Mouse (Mus musculus) frontal cortex, postnatal 36 days (tissue): ENCODE measurements at regions not wholly inside any gene's neighbourhood (a gene's known extent, or its start where the extent isn't known, plus 50 kb on each side); places are given as distances from the start of the nearest gene placed in this dataset.
A peak's percentile ranks its signal among the peaks of the same experiment; 100 is the strongest.

Experiments used
- DNase-seq, 2 experiments: peaks; one replicate each; pipeline ENCODE4 v3.0.0; 2022; ENCODE audit warnings: low spot score in 2 of 2

DNA sequence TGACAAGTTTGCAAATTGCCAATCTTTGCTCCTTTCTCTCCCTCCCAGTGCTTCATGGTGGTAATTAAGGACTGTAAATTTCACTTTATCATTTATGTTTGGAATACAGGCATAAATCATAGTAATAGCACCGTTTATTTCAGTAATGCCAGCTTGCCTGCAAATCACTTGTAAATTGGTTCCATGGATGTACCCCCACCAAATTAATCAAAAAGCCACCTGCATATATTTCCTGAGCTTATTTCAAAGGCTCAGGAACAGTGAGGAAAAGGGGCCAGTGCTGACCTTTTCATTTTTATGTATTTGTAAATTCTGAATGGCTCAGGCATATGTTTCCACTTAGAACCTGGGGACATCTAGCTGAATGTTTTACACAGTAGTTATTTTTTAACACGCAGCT lies 115.0 kb downstream of the D3Ertd751e start:
- no peak for DNase-seq

DNA sequence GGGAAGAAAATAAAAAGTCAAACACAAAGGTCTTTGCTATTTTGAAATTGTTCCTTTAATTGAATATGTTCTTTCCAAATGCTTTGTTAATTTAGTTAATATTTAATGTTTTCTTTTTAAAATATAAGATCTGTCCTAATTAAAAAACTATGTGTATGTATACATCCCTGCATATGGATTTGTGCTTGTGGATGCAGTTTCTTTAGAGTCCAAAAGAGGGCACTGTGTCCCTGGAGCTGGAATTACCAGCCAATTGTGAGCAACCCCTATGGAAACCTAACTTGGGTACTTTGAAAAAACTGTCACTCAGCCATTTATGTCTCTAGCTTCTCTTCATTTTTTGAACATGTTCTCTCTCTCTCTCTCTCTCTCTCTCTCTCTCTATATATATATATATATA lies 120.3 kb downstream of the D3Ertd751e start:
- DNase-seq, result no peak

DNA sequence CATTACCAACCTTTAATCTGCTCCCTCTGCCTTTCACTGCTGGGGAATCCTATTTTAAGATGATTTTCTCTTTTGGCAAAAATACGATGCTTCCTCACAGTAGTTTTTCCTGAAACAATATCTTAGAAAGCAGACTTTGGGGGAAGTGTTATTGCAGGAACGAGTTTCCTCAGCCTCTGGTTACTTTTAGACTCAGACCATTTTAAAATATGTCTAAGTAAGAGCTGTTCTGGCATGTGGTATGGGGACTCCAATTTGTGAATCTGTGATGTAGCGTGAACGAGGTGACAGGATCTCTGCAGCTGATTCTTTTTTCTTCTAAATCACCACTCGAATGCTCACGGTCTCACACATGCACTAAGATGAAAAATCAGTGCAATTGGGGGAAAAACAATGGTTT lies 166.5 kb downstream of the D3Ertd751e start:
- DNase-seq, result peak; percentile 6 to 41

DNA sequence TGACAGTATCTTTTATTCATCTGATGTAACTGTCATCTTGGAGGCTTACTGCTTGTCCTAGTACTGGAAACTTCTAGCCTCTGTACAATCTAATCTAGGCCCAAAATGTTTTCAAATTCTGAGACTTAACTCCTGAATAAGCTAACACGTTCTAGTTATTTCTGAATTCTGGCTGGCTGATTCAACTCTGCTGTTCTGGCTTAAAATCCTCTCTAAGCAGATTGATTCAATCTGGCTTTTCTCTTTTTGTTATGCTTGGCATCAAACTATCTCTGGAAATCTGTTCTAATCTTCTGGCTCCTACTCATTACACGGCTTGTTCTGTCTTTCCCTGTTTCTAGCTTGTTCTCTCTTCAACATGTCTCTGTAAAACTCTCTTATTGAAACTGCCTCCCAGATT lies 170.8 kb downstream of the D3Ertd751e start:
- peak in 1 of 2 experiments; percentile 4 for DNase-seq

DNA sequence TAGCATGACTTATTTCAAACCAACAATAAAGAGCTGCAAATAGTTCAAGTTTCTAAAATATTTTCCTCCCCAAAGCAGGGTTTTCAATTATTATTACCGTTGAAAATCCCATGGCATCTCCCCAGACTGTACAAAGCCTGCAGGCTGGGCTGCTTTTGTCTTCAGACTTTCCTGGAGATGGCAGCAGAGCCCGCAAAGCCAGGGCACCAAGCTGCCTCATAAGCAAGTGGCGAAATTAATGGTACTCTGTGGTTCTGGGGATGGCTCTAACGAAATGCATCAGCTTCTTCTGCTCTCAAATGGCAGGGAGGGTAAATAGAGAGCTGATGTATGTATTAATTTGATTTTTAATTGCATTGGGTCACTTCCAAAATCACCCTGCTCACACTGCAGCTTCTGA lies 197.4 kb downstream of the D3Ertd751e start:
- peak; percentile 3 to 16 for DNase-seq

DNA sequence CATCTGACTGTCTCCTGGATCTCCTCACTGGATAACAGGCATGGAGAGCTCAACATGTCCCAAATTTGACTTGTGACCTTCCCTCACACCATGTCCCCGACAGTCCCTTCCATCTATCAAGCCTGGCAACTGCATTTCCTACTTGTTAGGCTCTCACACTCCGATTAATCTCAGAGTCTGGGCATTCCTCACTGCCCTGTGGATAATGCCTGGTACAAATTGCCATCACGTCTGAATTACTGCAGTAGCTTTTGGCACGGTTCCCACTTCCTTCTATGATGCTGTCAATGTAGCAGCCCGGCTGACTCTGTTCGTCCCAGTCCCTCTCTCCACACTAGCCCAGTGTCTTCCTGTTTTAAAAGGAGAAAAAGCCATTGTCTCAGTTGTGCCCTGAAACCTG lies 200.6 kb downstream of the D3Ertd751e start:
- DNase-seq, result no peak

DNA sequence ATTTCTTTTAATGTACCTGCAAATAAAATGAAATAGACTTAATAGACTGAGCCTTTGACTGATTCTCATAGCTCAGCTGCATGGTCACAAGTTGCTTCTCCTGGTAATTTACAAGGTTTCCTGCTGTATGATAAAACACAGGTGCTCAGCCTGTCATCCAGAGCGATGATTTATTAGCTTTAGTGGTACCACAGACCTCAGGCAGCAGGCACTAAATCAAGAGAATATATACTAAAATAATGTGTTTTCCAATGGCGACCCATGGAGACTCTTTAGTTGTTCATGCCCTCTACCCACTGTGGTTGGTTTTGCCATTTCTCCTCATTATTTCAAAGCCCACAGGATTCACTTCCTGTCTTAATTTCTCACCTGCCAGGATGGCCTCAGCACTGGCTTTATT lies 207.0 kb downstream of the D3Ertd751e start:
- no peak for DNase-seq

DNA sequence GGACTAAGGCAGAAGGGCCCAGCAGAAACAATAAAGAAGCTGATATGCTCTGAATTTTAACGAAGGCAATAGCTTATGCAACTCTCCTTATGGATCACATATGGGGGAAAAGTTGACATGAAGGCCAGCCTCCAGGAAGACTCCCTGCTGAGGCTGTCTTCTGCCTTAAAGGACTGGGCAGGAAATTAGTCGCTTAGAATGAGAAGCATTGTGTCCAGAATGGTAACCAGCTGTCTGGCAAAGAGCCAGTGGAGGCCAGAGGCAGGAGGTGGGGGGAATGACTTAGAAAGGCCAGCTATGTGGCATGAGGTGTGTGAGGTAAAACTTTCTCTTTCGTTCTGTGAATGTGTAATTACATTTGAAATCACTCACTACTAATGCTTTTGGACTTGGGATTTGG lies 215.0 kb downstream of the D3Ertd751e start:
- DNase-seq, result no peak

DNA sequence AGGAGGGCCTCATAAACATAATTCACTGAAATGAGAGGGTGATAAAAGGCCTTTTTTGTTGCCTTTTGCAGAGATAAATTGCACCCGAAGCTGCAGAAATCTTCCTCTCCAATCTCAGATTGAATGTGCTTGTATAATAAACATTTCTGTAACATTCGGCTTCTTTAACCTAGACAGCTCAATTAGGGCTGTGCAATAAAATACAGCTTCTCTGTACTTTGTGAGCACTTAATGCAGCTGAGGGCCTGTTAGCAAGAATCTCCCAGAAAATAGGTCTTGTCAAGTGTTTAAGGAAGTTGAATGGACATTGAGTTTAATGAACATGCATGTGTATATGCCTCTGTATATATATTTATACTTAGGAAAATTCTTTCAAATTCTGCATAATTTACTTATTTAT lies 217.8 kb downstream of the D3Ertd751e start:
- DNase-seq, result no peak

DNA sequence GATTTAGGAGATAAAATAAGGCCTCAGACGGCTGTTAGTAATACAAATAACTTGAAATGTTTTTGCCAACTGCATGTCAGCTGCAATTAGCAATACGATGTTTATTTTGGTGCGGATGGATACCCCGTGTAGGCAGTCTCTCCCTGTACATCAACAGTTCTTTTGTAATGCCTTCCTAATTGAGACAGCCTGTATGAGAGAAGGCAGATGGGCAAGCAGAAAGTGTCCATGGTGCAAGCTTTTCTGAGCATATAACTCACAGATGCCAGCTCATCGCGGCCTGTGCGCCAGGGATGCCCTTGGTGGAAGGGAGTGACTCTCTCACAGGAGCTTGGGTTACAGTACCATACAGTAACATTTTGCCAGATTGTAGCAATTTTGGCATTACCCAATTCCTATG lies 220.5 kb downstream of the D3Ertd751e start:
- peak; percentile 4 to 7 for DNase-seq

DNA sequence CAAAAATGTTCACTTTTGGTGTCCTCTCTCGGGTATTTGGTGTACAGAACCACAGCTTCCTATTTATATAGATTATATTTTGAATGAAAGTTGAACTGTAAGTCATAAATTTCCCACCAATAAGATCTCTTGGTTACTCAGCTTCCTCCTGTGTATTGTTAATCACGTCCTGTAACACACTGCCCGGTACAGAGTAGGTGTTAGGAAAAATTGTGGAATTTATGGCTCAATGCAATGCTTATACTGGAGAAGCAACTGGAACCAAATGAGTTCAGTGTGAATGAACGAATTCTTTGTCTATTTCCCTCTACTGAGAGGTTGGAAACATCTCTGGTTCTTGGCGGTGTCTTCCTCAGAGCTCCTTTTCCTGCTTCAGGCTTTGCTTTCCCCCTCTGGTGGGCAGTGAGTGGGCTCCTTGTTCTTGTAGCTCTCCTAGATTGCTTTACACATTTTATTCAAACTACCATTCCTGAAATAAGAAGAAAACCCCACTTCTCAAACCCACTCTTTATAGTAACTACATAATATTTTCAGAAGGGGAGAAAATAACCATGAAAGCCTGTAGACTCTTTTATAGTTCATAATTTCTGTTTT lies 264.4 kb downstream of the D3Ertd751e start:
- DNase-seq, result peak in 1 of 2 experiments; percentile 3

DNA sequence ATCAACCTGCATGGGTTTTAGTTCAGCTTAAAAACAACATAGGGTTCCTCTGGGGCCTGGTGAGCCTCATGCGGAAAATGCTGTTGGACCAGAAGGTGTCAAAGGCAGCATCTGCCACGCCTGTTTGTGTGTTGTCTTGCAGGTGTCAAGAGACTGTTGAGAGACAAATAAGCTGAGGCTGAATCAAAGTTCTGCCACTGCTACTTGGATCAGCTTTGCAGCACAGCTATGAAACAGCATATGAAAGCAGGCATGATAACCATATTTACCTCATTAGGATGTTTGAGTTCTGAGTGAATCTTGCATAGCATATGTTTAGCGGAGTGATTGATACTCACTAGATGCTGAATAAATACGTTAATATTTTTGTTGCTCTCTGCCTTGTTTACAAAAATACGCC lies 280.8 kb downstream of the D3Ertd751e start:
- DNase-seq, result no peak

DNA sequence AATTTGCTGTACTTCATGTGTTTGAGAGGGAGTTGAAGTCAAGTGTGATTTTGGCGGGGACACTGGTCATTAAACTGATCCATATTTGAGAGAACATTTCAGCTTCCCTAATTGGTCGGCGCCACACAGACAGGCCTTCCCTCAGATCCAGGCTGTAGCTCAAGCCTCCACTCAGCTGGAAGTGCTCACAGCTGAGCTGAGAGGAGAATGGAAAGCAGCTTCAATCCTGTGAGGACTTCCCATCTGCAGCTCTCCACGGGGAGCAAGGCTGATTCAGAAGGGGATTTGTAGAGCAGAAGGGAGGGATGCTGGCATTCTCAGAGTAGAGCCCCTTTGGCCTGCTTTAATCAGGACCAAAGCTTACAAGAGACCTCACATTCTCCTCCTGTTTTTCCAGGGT lies 297.2 kb downstream of the D3Ertd751e start:
- DNase-seq, result no peak

DNA sequence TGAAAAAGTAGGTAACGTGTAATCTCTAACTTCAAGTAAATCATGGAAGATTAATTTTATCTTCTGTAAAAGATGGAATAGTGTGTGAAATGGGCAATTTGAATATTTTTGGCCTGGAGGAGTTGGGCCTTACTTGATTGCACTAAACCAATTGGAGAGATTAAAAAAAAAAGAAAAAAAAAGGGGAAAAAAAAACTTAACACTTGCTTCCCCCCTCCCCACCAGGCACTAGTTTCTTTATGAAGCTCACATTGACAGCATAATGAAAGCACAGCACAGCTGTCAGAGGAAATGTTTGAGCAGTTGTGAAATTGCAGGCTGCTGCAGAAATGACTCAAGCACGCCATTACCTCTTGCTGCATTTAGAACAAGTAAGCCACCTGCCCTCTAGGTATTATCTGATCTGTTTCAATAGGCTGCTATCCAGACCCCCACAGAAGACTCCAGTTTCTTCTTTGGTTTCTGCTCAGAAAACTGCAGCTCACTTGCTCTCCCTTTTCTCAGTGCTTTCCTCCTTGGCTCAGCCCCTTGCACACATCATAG lies 297.9 kb downstream of the D3Ertd751e start:
- peak in 1 of 2 experiments; percentile 1 for DNase-seq

DNA sequence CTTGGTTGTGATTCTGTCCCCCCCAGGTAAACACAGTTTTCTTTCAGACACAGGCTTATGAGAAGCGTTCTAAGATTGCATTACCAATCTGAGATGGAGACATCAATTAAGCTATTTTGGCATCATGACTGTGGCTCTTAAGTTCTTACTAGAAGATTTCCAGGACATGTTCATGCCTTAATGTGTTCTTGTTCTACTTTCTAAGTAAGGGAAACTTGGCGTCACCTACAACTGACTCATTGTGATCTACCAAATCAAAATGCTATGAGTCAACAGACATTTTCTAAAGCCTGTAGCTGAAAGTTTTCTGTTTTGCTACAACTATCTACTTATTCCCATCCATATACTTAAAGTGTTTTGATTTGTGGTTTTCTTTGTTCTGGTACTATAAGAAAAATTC lies 298.5 kb downstream of the D3Ertd751e start:
- no peak for DNase-seq

DNA sequence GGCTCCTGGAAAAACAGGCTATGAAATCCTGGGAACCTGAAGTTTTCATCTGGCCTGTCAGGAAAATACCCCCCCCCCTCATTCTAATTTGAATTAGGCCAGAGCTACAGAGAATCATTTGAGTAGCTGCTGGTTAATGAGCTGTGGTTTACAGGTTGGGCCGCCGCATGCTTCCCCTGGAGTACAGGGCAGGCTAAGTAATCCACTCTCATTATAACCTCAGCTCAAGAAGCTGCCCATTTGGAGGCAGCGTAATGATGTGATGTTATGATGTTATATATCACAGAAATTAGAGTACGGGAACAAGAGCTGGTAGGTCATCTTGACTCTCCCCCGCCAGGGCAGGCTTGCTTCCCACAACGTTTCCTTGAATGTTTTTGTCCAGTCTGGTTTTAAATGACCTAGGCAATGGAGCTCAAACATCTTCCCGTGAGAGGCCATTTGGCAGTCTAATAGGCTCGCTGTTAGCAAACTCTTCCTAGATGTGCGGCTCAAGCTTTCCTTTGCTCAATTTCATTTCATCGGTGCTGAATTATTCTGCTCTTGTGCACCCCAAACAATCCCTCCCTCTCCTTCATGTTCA lies 315.0 kb downstream of the D3Ertd751e start:
- no peak for DNase-seq

DNA sequence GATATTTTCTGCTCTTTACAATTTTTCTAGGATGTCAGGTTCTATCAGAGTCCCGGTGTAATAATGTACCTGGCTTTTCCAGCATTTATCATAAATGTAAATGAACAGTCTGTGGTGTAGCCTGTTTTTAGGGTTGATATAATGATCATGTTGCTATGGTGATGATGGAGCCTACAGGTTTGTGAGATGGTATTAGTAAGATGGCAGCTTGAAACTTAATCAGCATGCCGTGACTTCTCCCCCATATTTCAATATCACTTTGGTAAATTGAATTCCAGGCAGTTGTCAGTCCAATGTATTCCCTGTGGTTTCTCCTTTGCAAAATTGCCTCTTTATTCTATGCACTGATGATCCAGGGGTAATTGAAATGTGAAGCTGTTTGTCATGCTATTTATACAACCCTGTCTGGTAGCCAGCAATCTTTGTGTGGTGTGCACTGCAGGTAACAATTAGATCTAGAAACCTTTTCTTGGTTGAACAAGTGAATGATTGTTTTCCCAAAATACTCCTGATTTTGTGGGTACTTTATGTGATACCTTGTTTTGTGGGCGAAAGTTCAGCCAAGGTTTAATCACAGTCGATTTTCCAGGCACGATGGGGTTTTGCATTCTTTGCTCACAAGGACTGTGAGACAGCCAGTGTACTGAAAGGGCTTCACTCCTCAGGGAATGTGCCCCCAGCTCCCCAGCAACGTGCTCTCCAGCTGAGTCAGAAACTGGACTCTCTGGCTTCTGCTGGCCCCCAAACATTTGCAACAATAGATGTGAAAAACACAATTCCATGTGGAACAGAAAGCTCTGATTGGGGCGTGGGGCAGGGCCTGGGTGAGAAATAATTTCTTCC lies 322.9 kb downstream of the D3Ertd751e start:
- DNase-seq, result no peak

DNA sequence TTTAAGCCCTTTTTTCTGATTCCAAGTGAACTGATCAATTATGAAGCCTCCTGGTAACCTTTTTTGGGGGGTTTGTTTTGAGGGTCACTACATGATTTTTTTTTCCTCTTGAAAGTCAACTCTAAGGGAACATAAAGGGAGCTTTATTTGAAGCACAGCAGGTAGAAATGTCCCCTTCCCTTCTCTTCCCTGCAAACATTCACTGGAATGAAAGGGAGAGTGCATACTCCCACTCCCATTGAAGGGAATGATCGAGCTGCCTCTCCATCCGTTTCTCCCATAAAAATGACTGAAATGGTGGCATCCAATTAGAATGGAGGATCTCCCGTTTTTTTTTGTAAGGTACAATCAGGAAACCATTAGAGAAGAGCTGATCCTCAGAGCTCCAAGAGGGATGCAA lies 323.6 kb downstream of the D3Ertd751e start:
- no peak for DNase-seq

DNA sequence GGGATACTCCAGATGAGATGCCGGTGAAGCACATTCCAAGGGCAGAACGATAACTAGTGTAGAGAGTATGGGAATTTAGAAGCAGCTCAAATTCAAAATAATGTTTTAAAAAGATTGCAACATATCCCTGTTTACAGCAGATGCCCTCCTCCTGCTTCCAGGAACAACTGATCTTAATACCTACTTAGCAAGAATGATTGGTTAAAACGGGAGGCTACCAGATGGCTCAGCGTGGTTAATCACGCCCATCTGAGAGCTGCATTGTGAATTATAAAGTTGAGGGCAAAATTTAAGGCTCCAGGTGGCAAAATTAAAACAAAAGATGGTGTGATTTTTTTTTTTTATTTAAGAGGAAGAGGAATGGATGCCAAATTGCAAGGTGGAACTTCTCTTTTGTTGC lies 324.6 kb downstream of the D3Ertd751e start:
- no peak for DNase-seq

DNA sequence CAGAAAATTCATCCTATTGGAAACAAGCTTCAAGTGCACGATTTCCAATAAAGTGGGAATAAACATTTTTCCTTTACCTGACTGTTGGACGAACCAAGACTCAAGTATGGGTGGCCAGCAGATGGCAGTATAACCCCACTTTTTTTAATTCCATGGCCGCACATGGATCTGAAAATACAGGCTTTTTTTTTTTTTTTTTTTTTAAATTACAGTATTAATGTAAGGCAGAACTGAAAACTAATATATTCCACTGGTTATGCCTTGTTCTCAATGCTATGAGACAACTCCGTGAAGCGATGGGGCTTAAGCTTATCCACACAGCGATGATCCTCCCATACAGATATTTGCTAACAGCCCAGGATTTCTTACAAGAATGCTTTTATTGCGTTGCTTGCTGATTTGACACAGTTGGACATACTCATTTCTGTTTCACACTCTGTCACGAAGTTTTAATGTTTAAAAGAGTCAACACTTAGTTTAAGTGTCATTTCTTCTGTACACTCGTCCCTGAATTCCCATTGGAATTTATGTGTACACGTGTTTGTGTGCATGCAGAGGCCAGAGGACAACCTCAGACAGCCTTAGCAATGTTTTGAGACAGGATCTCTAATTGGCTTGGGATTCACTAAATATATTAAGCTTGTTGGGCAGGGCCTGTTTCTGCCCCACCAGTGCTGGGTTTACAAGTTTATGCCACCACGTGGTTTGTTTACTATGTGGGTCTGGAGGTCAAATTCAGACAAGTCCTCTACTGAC lies 332.3 kb downstream of the D3Ertd751e start:
- DNase-seq, result peak; percentile 40 to 49

DNA sequence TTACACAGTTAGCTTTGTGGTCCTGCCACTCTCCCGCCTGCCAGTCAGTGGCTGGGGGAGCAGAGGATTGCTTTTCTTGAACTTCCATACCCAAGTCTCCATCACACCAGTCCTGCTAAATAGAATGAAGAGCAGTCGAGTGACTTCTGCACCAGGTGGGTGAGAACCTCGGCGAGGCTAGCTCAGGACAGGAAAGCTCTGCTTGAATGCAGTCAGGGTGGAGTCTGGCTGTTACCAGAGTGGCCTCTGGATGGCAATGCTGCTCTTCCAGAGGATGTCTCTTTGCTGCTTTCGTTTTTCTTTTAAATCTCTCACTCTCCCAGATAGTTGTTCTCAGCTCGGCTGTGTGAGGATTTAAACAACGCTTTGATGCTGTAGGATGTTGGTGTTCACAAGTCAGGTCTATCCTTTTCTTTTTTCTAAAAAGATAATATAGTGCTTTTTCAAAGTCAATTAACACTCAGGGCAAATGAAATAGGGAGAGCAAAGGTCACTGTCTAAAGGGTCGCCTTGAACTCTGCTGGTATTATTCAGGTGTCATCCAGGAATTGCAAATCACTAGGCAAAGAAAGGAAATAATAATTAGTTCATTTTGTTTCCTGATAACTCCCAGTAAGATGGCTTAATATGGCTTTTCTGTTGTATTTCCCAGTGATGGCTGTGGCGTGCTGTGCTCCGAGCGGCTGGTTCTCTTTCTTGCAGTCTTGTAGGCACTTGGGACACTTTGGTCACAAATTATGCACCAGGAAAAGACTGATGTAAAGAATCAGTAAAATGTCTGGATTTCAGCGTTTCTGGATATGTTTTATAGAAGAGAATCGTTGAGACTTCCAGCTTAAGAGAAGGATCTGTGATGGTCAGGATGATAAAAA lies 368.8 kb downstream of the D3Ertd751e start:
- DNase-seq, result peak; percentile 72 to 89
